Mouse (Mus musculus): Measurements from ENCODE around the gene Robo2.

GRCm38 (mm10) chr16:73864625-73865024 is 547.0 kb downstream of the Robo2 start:
- TF ChIP-seq CTCF (IDR thresholded peaks at IDR 0.05; ENCODE audit: low read depth) (no peak), EP300 (IDR thresholded peaks at IDR 0.05; ENCODE audit: low read depth) (no peak)

All from heart, postnatal 0 days (tissue).